Mouse (Mus musculus) kidney, embryonic 14.5 days (tissue): ENCODE results near the gene Zfp423. TPM values are rescaled to one million over a fixed set of nuclear protein-coding genes. Genes with fewer than 3 reads are reported as not detected.

Experiments used
- ATAC-seq: fragments of 200-750 bp; cut with Nextera tagmentation; 2 replicates; pipeline ENCODE4 v1.8.0; 2017; ENCODE audit warnings: moderate number of reproducible peaks, mild to moderate bottlenecking, moderate TSS enrichment, moderate library complexity; ENCODE audit not compliant: low FRiP score, low TSS enrichment
- H3K27ac ChIP-seq: fragments of 300-500 bp; sonication (generic); 2 replicates; pipeline ENCODE4 v1.5.1; 2014; ENCODE audit warnings: low read depth, mild to moderate bottlenecking, low read length, moderate library complexity, mixed read lengths
- H3K27me3 ChIP-seq: fragments of 300-500 bp; sonication (generic); 2 replicates; pipeline ENCODE4 v1.6.1; 2014; ENCODE audit warnings: mild to moderate bottlenecking, low read length; ENCODE audit not compliant: control insufficient read depth, insufficient read depth
- H3K36me3 ChIP-seq: fragments of 300-500 bp; sonication (generic); 2 replicates; pipeline ENCODE4 v1.6.1; 2014; ENCODE audit warnings: low read length, mixed read lengths; ENCODE audit not compliant: control insufficient read depth, insufficient read depth
- H3K4me1 ChIP-seq: fragments of 300-500 bp; sonication (generic); 2 replicates; pipeline ENCODE4 v1.6.1; 2014; ENCODE audit warnings: low read length, mixed read lengths; ENCODE audit not compliant: control insufficient read depth, insufficient read depth
- H3K4me2 ChIP-seq: fragments of 300-500 bp; sonication (generic); replicated peaks from 2 replicates; pipeline ENCODE4 v1.6.1; 2014; ENCODE audit warnings: low read depth, mild to moderate bottlenecking, low read length
- H3K4me3 ChIP-seq: fragments of 300-500 bp; sonication (generic); 2 replicates; pipeline ENCODE4 v1.5.1; 2014; ENCODE audit warnings: mild to moderate bottlenecking, low read length
- H3K9ac ChIP-seq: fragments of 300-500 bp; sonication (generic); 2 replicates; pipeline ENCODE4 v1.6.1; 2014; ENCODE audit warnings: low read depth, mild to moderate bottlenecking, low read length, moderate library complexity
- H3K9me3 ChIP-seq: fragments of 300-500 bp; sonication (generic); 2 replicates; pipeline ENCODE4 v1.6.1; 2016; ENCODE audit warnings: low read length; ENCODE audit not compliant: control insufficient read depth
- WGBS: fragments of 180-500 bp; shearing (Covaris S2); extraction: QIAGEN DNeasy Blood & Tissue Kit; methylation state at CpG from one replicate; pipeline ENCODE4 v1.1.7; 2014; 5-methylcytosine and 5-hydroxymethylcytosine counted together
- polyA plus RNA-seq: library from polyadenylated mRNA; unstranded; fragments of >200 nt; fragmentation: Nextera tagmentation; extraction: Ambion mirVana; gene quantifications from 2 replicates; pipeline ENCODE4 v1.2.1, GENCODE M21; 2014

The Zfp423 gene
- polyA plus RNA-seq, 1 experiment from 2014 or later, result 18.8 TPM

DNA sequence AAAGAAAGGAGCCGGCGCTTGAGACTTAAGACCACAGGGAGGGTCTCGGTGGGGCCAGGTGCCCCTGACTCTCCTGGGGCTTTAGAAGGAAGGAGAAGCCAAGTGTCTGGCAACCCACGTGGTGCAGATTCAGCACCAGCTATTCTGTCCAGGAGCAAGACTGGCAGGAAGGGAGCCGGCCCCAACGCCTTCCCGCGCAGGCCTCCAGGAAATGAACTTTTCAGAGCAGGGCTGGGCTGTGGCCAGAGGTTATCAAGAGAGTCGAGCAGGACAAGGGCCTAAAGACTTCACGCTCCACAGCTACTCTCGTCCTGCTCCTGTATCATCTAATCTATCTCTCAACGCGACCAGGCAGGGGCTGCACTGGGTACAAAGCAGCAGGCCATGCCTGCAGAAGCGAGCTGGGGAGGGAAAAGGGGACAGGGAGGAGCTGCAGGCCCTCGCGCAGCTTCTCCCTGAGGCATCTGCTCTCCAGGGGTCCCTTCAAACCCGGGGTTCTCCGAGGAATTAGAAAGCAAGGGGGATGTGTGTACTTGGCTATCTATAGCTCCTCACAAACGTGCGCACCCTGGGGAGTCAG is 1.4 kb downstream of the Zfp423 start:
- Histone ChIP-seq H3K9me3 (no peaks in the 10 kb centered on the region), H3K9ac (peak overlapping the region; percentile 98), H3K36me3 (no peaks in the 10 kb centered on the region), H3K27ac (peak overlapping the region; percentile 99), H3K4me2 (peak overlapping the region; percentile 96), H3K4me1 (peaks cover 39% of the 10 kb centered on the region), H3K27me3 (peaks cover 15% of the 10 kb centered on the region), H3K4me3 (peak overlapping the region; percentile 91)
- peak; percentile 6; the same call in 1 of the 2 replicates for ATAC-seq
- WGBS, result 0% methylated on average over 20 of the region's 20 CpGs

DNA sequence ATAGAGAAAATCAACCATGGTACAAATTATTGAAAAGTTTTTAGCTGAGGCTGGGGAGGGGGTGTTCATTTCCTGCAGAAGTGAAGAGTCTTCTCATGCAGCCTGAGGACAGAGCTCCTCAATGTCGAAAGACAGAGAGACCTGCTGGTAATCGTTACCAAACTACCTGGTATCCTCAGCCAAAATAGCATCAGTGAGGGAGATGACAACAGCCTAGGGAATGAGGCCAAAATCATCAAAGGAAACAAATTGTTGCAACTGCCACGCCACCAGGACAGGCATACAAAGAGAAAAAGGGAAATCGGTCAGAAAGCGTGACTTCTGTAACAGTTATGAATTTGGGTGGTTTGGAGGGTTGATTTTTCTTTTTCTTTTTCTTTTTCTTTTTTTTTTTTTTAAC is 3.4 kb downstream of the Zfp423 start:
- Histone ChIP-seq H3K27ac (no peak overlapping the region), H3K9ac (no peak overlapping the region), H3K9me3 (no peaks in the 10 kb centered on the region), H3K4me2 (no peak overlapping the region), H3K27me3 (peaks cover 1% of the 10 kb centered on the region), H3K4me1 (peaks cover 20% of the 10 kb centered on the region), H3K4me3 (no peak overlapping the region), H3K36me3 (no peaks in the 10 kb centered on the region)
- 62% methylated on average over 5 of the region's 5 CpGs for WGBS
- no peak for ATAC-seq

DNA sequence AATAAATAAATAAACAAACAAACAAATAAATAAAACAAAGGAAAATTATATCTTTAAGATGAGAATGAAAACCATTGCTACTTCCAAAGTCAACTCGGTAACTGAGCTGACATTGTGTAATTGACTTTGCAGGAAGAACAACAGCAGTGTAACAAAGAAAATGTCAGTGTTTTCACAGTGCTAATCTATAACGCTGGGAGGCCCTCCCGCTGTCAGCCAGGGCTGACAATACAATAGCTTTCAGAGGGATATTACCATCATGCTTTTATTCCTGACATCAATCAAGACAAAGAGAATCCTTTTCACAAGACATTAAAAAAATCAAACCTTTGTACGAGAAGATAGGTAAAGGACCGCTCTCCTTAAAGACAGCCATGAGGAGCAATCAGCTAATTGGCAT is 5.9 kb downstream of the Zfp423 start:
- H3K27me3 ChIP-seq, result no peaks in the 10 kb centered on the region
- no peaks in the 10 kb centered on the region for H3K9me3 ChIP-seq
- H3K36me3 ChIP-seq, result no peaks in the 10 kb centered on the region
- H3K27ac ChIP-seq, result no peak overlapping the region
- ATAC-seq, result no peak
- no peak overlapping the region for H3K4me3 ChIP-seq
- no peak overlapping the region for H3K4me2 ChIP-seq
- peaks cover 15% of the 10 kb centered on the region; the same call in 1 of the 2 replicates for H3K4me1 ChIP-seq
- WGBS, result 43% methylated on average over 5 of the region's 5 CpGs
- H3K9ac ChIP-seq, result no peak overlapping the region

DNA sequence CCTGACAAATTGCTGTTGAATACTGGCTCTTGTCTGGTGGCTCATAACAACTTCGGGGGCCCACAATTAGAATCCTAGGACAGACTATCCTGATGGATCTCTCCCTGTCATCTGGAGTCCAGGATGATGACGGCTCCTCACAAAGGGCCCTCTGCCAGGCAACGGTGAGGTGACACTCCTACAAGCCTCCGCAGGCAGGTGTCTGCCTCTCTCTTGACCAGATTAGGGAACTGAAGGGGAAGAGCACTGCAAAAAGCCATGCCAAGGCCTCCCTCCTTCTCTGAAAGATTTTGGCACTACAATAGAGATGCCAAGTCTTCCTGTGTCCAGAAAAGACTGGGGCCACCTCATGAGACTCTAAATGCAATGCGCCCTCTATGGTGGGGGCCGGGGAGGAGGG is 7.1 kb downstream of the Zfp423 start:
- H3K27ac ChIP-seq, result no peak overlapping the region
- no peak overlapping the region for H3K9ac ChIP-seq
- no peak overlapping the region for H3K4me2 ChIP-seq
- no peaks in the 10 kb centered on the region for H3K9me3 ChIP-seq
- 88% methylated on average over 6 of the region's 6 CpGs for WGBS
- no peaks in the 10 kb centered on the region for H3K36me3 ChIP-seq
- no peak for ATAC-seq
- H3K4me1 ChIP-seq, result peaks cover 8% of the 10 kb centered on the region; the same call in 1 of the 2 replicates
- H3K4me3 ChIP-seq, result no peak overlapping the region
- no peaks in the 10 kb centered on the region for H3K27me3 ChIP-seq

DNA sequence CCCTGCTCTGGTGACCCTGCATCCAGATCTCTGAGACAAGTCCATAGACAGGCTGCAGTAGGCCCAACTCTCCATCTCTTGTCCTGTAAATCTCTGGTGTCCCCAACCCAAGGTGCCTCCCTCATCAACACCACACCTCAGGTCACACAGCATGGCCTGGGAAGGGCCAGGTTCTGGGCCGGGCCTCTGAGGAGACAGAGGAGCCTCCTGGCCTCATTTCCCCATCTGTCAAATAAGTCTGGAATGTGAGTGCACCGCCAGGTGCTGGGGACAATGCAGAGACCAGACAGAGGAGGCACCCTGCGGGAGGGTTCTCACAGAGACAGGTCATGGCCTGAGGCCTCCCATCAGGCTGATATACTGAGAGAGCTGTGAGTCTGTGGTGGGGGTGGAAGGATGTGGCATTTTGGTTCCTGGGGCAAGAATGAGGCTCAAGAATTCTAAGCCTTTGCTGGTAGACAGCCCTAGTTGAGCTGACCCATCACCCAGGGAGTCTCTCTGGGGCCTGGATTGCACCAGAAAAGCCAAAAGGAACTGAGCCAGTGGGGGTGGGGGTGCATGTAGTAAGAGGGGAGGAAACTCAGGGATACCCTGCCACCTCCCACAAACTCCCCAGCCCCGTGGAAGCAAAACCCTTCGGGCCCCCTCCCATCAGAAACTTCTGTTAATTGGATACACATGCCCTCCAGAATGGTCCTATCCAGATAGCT is 15.0 kb downstream of the Zfp423 start:
- Histone ChIP-seq H3K27ac (no peak overlapping the region), H3K4me3 (peak overlapping the region; percentile 43; the same call in 1 of the 2 replicates), H3K4me2 (peak overlapping the region; percentile 83), H3K9me3 (no peaks in the 10 kb centered on the region), H3K4me1 (peaks cover 31% of the 10 kb centered on the region), H3K36me3 (no peaks in the 10 kb centered on the region), H3K27me3 (no peaks in the 10 kb centered on the region), H3K9ac (peak overlapping the region; percentile 65; the same call in 1 of the 2 replicates)
- 0 out of 2 replicates have a peak, but pooled peaks have one; percentile 22 for ATAC-seq
- 27% methylated on average over 5 of the region's 5 CpGs for WGBS

DNA sequence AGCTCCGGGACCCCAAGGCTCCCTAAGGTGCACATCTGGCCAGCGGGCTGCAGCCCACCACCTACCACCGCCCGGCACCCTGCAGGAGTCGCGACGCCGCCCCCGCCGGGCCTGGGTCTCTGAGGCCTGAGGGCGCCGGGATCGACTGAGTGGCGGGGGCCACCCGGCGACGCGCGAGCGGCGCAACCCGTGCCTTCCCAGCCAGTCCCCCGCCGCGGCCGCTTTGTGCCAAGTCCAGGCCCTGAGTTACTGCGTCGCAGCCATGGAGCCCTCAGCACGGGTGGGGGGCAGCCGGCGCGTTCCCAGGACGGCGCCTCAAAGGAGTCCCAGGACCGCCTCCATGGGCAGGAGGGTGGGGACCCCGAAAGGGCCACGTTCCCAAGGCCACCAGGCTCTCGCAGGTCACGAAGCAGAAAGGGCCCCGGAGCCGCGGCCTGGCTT is 15.7 kb downstream of the Zfp423 start:
- no peak for ATAC-seq
- Histone ChIP-seq H3K27me3 (no peaks in the 10 kb centered on the region), H3K9ac (peak overlapping the region; percentile 65), H3K27ac (peak overlapping the region; percentile 6; the same call in 1 of the 2 replicates), H3K4me1 (peaks cover 38% of the 10 kb centered on the region), H3K4me3 (peak overlapping the region; percentile 43), H3K4me2 (peak overlapping the region; percentile 83), H3K9me3 (no peaks in the 10 kb centered on the region), H3K36me3 (no peaks in the 10 kb centered on the region)
- WGBS, result 5% methylated on average over 42 of the region's 42 CpGs

DNA sequence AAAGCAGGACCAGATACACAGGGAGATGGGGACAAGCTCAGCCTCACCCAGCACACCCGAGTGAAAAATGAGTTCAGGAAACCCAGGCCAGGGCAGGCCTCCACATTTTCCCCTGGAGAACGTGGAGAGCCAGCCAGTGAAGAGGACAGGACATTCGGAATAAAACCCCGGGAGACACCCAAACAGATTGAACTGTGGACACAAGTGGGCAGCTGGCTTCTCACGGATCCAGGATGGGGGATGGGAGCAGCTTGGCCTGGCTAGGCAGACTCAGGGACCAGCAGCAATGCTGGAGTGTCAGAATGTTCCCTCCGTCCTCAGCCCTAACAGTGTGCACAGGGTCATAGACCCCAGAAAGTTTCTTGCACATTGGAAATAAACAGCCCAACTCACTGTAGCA is 18.7 kb downstream of the Zfp423 start:
- Histone ChIP-seq H3K4me3 (no peak overlapping the region), H3K4me2 (no peak overlapping the region), H3K36me3 (no peaks in the 10 kb centered on the region), H3K9me3 (no peaks in the 10 kb centered on the region), H3K4me1 (peaks cover 53% of the 10 kb centered on the region), H3K9ac (no peak overlapping the region), H3K27me3 (no peaks in the 10 kb centered on the region), H3K27ac (no peak overlapping the region)
- ATAC-seq, result no peak
- WGBS, result 42% methylated on average over 6 of the region's 6 CpGs

DNA sequence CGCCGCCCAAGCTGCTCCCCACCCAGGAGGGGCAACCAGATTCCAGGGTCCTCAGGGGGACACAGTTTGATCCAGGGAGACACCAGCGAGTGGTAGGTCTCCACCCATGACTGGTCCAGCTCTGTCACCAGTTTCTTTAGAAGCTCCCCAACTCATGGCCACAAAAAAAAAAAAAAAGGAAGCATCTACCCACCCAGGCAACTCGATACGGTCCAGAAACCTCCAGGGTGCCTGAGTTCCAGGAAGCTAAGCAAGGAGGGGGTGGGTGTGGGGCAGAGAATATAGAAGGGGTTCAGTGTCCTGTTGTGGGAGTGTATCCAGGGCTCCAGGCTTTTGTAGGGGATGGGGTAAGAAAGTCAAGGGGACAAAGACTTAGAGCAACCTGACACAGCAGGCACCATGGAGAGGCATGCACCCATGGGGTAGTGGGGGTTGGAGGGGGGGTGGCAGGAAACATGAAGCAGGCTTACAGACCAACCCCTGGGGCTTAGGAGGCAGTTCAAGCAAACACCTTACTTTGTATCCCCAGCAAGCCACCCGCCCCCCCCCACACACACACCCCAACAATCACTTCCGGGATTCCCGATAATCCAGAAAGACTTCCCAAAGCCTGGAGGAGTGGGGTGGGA is 20.0 kb downstream of the Zfp423 start:
- Histone ChIP-seq H3K4me1 (peaks cover 51% of the 10 kb centered on the region), H3K4me2 (peak overlapping the region; percentile 42), H3K9me3 (no peaks in the 10 kb centered on the region), H3K9ac (peak overlapping the region; percentile 46; the same call in 1 of the 2 replicates), H3K4me3 (peak overlapping the region; percentile 1; the same call in 1 of the 2 replicates), H3K36me3 (no peaks in the 10 kb centered on the region), H3K27me3 (no peaks in the 10 kb centered on the region), H3K27ac (peak overlapping the region; percentile 72; the same call in 1 of the 2 replicates)
- 7% methylated on average over 8 of the region's 8 CpGs for WGBS
- ATAC-seq, result peak; percentile 2; the same call in 1 of the 2 replicates
